Mouse (Mus musculus): ENCODE measurements around the gene Gm28036. TPM values are rescaled to one million over a fixed set of nuclear protein-coding genes. Genes with fewer than 3 reads are reported as not detected.
A peak's percentile ranks its signal among the peaks of the same experiment; 100 is the strongest.

Gm28036 gene
- polyA plus RNA-seq, 1 experiment from 2014 or later: 11.0 TPM

GRCm38 (mm10) chr2:156078421-156079182 lies 48.3 kb downstream of the Gm28036 start:
- 90% methylated on average over 16 of the region's 16 CpGs for WGBS
- H3K36me3 ChIP-seq (ENCODE audit: control insufficient read depth, insufficient read depth, low read length): peaks cover 54% of the 10 kb centered on the region
- H3K4me3 ChIP-seq (ENCODE audit: low read depth, low read length): no peak overlapping the region

GRCm38 (mm10) chr2:156077461-156077860 lies 49.4 kb downstream of the Gm28036 start:
- Histone ChIP-seq H3K27ac (ENCODE audit: low read length) (no peak overlapping the region), H3K9ac (replicated peaks; ENCODE audit: low read depth, low read length) (no peak overlapping the region), H3K9me3 (ENCODE audit: control insufficient read depth, low read depth, low read length) (no peaks in the 10 kb centered on the region), H3K36me3 (ENCODE audit: control insufficient read depth, insufficient read depth, low read length) (peaks cover 66% of the 10 kb centered on the region), H3K4me3 (ENCODE audit: low read depth, low read length) (no peak overlapping the region), H3K4me1 (ENCODE audit: control insufficient read depth, insufficient read depth, low read length) (no peaks in the 10 kb centered on the region), H3K27me3 (ENCODE audit: control insufficient read depth, insufficient read depth, low read length) (no peaks in the 10 kb centered on the region), H3K4me2 (replicated peaks; ENCODE audit: low read depth, low read length) (no peak overlapping the region)
- ATAC-seq (ENCODE audit: insufficient number of reproducible peaks, insufficient read depth, low FRiP score, low read depth): no peak
- WGBS: 87% methylated on average over 7 of the region's 7 CpGs

More at GRCm38 (mm10) chr2:156078421-156079182, 48.3 kb downstream of the Gm28036 start:
- no peak for ATAC-seq (ENCODE audit: insufficient number of reproducible peaks, insufficient read depth, low FRiP score, low read depth)
- no peaks in the 10 kb centered on the region for H3K9me3 ChIP-seq (ENCODE audit: control insufficient read depth, low read depth, low read length)
- no peaks in the 10 kb centered on the region for H3K4me1 ChIP-seq (ENCODE audit: control insufficient read depth, insufficient read depth, low read length)
- no peaks in the 10 kb centered on the region for H3K27me3 ChIP-seq (ENCODE audit: control insufficient read depth, insufficient read depth, low read length)
- H3K9ac ChIP-seq (replicated peaks; ENCODE audit: low read depth, low read length): no peak overlapping the region
- H3K4me2 ChIP-seq (replicated peaks; ENCODE audit: low read depth, low read length): no peak overlapping the region
- no peak overlapping the region for H3K27ac ChIP-seq (ENCODE audit: low read length)

- Histone ChIP-seq H3K9ac (replicated peaks; ENCODE audit: low read depth, low read length) (no peak overlapping the region), H3K4me2 (replicated peaks; ENCODE audit: low read depth, low read length) (no peak overlapping the region), H3K27ac (ENCODE audit: low read length) (no peak overlapping the region), H3K9me3 (ENCODE audit: control insufficient read depth, low read depth, low read length) (no peaks in the 10 kb centered on the region), H3K4me3 (ENCODE audit: low read depth, low read length) (no peak overlapping the region), H3K27me3 (ENCODE audit: control insufficient read depth, insufficient read depth, low read length) (no peaks in the 10 kb centered on the region), H3K4me1 (ENCODE audit: control insufficient read depth, insufficient read depth, low read length) (no peaks in the 10 kb centered on the region), H3K36me3 (ENCODE audit: control insufficient read depth, insufficient read depth, low read length) (peaks cover 84% of the 10 kb centered on the region)
- WGBS: 79% methylated on average over 15 of the region's 15 CpGs
- no peak for ATAC-seq (ENCODE audit: insufficient number of reproducible peaks, insufficient read depth, low FRiP score, low read depth)
Measured at GRCm38 (mm10) chr2:156073725-156074124, 53.2 kb downstream of the Gm28036 start.

- H3K36me3 ChIP-seq (ENCODE audit: control insufficient read depth, insufficient read depth, low read length): peaks cover 61% of the 10 kb centered on the region
- H3K9me3 ChIP-seq (ENCODE audit: control insufficient read depth, low read depth, low read length): no peaks in the 10 kb centered on the region
- H3K27ac ChIP-seq (ENCODE audit: low read length): no peak overlapping the region
- whole genome bisulfite sequencing: 94% methylated on average over 10 of the region's 10 CpGs
- no peak overlapping the region for H3K4me3 ChIP-seq (ENCODE audit: low read depth, low read length)
- ATAC-seq (ENCODE audit: insufficient number of reproducible peaks, insufficient read depth, low FRiP score, low read depth): no peak
- H3K4me2 ChIP-seq (replicated peaks; ENCODE audit: low read depth, low read length): no peak overlapping the region
- H3K9ac ChIP-seq (replicated peaks; ENCODE audit: low read depth, low read length): no peak overlapping the region
- 0 out of 2 replicates have a peak, but pooled peaks cover under 1% of the 10 kb centered on the region for H3K4me1 ChIP-seq (ENCODE audit: control insufficient read depth, insufficient read depth, low read length)
- no peaks in the 10 kb centered on the region for H3K27me3 ChIP-seq (ENCODE audit: control insufficient read depth, insufficient read depth, low read length)
Measured at GRCm38 (mm10) chr2:156071236-156071635, 55.7 kb downstream of the Gm28036 start.

GRCm38 (mm10) chr2:156067916-156068315 lies 59.0 kb downstream of the Gm28036 start:
- Histone ChIP-seq H3K36me3 (ENCODE audit: control insufficient read depth, insufficient read depth, low read length) (peaks cover 29% of the 10 kb centered on the region), H3K27me3 (ENCODE audit: control insufficient read depth, insufficient read depth, low read length) (no peaks in the 10 kb centered on the region), H3K4me3 (ENCODE audit: low read depth, low read length) (no peak overlapping the region), H3K4me1 (ENCODE audit: control insufficient read depth, insufficient read depth, low read length) (0 out of 2 replicates have a peak, but pooled peaks cover 6% of the 10 kb centered on the region), H3K27ac (ENCODE audit: low read length) (no peak overlapping the region), H3K9me3 (ENCODE audit: control insufficient read depth, low read depth, low read length) (no peaks in the 10 kb centered on the region), H3K9ac (replicated peaks; ENCODE audit: low read depth, low read length) (no peak overlapping the region), H3K4me2 (replicated peaks; ENCODE audit: low read depth, low read length) (no peak overlapping the region)
- 90% methylated on average over 10 of the region's 10 CpGs for WGBS
- ATAC-seq (ENCODE audit: insufficient number of reproducible peaks, insufficient read depth, low FRiP score, low read depth): no peak

- H3K36me3 ChIP-seq (ENCODE audit: control insufficient read depth, insufficient read depth, low read length): peaks cover 15% of the 10 kb centered on the region
- 30% methylated on average over 10 of the region's 10 CpGs for WGBS
- H3K27me3 ChIP-seq (ENCODE audit: control insufficient read depth, insufficient read depth, low read length): no peaks in the 10 kb centered on the region
- peak; percentile 3; the same call in 1 of the 2 replicates for ATAC-seq (ENCODE audit: insufficient number of reproducible peaks, insufficient read depth, low FRiP score, low read depth)
- no peaks in the 10 kb centered on the region for H3K9me3 ChIP-seq (ENCODE audit: control insufficient read depth, low read depth, low read length)
- 0 out of 2 replicates have a peak, but pooled peaks cover 6% of the 10 kb centered on the region for H3K4me1 ChIP-seq (ENCODE audit: control insufficient read depth, insufficient read depth, low read length)
- H3K9ac ChIP-seq (replicated peaks; ENCODE audit: low read depth, low read length): peak overlapping the region; percentile 71; the same call in 1 of the 2 replicates
- no peak overlapping the region for H3K27ac ChIP-seq (ENCODE audit: low read length)
- H3K4me3 ChIP-seq (ENCODE audit: low read depth, low read length): peak overlapping the region; percentile 74
- peak overlapping the region; percentile 94 for H3K4me2 ChIP-seq (replicated peaks; ENCODE audit: low read depth, low read length)
Measured at GRCm38 (mm10) chr2:156066126-156066525, 60.8 kb downstream of the Gm28036 start.

GRCm38 (mm10) chr2:156065099-156066041 lies 61.5 kb downstream of the Gm28036 start, which contains the start of gene Spag4:
Spag4 (plus strand) TSS chr2:156065175.
- peak within 1 kb of the TSS; percentile 94 for H3K4me2 ChIP-seq (replicated peaks; ENCODE audit: low read depth, low read length)
- 0 out of 2 replicates have a peak, but pooled peaks cover 6% of the 10 kb centered on the region for H3K4me1 ChIP-seq (ENCODE audit: control insufficient read depth, insufficient read depth, low read length)
- ATAC-seq (ENCODE audit: insufficient number of reproducible peaks, insufficient read depth, low FRiP score, low read depth): peak; percentile 78; the same call in 1 of the 2 replicates
- H3K27ac ChIP-seq (ENCODE audit: low read length): peak within 1 kb of the TSS; percentile 82
- WGBS: under 1% methylated on average over 81 of the region's 81 CpGs
- no peaks in the 10 kb centered on the region for H3K27me3 ChIP-seq (ENCODE audit: control insufficient read depth, insufficient read depth, low read length)
- peaks cover 12% of the 10 kb centered on the region for H3K36me3 ChIP-seq (ENCODE audit: control insufficient read depth, insufficient read depth, low read length)
- peak within 1 kb of the TSS; percentile 71 for H3K9ac ChIP-seq (replicated peaks; ENCODE audit: low read depth, low read length)
- H3K4me3 ChIP-seq (ENCODE audit: low read depth, low read length): peak within 1 kb of the TSS; percentile 74
- no peaks in the 10 kb centered on the region for H3K9me3 ChIP-seq (ENCODE audit: control insufficient read depth, low read depth, low read length)

- Histone ChIP-seq H3K4me2 (replicated peaks; ENCODE audit: low read depth, low read length) (no peak within 1 kb of the TSS), H3K9me3 (ENCODE audit: control insufficient read depth, low read depth, low read length) (no peaks in the 10 kb centered on the region), H3K36me3 (ENCODE audit: control insufficient read depth, insufficient read depth, low read length) (no peaks in the 10 kb centered on the region), H3K27ac (ENCODE audit: low read length) (no peak within 1 kb of the TSS), H3K27me3 (ENCODE audit: control insufficient read depth, insufficient read depth, low read length) (no peaks in the 10 kb centered on the region), H3K4me3 (ENCODE audit: low read depth, low read length) (no peak within 1 kb of the TSS), H3K9ac (replicated peaks; ENCODE audit: low read depth, low read length) (no peak within 1 kb of the TSS), H3K4me1 (ENCODE audit: control insufficient read depth, insufficient read depth, low read length) (no peaks in the 10 kb centered on the region)
- 66% methylated on average over 9 of the region's 9 CpGs for WGBS
- peak; percentile 49 for ATAC-seq (ENCODE audit: insufficient number of reproducible peaks, insufficient read depth, low FRiP score, low read depth)
Measured at GRCm38 (mm10) chr2:156052816-156053215, 74.1 kb downstream of the Gm28036 start, which contains the start of gene Fer1l4. Fer1l4 (minus strand) TSS chr2:156052947.
